Mouse (Mus musculus): ENCODE data around the gene Bicc1.

Gene Bicc1

GRCm38 (mm10) chr10:70874994-70875538, 284.4 kb downstream of the Bicc1 start:
- in situ Hi-C loops (cut with MboI; ENCODE audit: low pct_unique_long_range_greater_than_20kb in 1 of 2, low sequenced_read_pairs in 2 of 2, unreplicated experiment in 1 of 2): no loop called here
